Mouse (Mus musculus): Measurements from ENCODE around the gene Fam83e. TPM values are rescaled to one million over a fixed set of nuclear protein-coding genes. Genes with fewer than 3 reads are reported as not detected.

The Fam83e gene
- polyA plus RNA-seq, 1 experiment from 2014 or later, result 0.33 TPM

DNA sequence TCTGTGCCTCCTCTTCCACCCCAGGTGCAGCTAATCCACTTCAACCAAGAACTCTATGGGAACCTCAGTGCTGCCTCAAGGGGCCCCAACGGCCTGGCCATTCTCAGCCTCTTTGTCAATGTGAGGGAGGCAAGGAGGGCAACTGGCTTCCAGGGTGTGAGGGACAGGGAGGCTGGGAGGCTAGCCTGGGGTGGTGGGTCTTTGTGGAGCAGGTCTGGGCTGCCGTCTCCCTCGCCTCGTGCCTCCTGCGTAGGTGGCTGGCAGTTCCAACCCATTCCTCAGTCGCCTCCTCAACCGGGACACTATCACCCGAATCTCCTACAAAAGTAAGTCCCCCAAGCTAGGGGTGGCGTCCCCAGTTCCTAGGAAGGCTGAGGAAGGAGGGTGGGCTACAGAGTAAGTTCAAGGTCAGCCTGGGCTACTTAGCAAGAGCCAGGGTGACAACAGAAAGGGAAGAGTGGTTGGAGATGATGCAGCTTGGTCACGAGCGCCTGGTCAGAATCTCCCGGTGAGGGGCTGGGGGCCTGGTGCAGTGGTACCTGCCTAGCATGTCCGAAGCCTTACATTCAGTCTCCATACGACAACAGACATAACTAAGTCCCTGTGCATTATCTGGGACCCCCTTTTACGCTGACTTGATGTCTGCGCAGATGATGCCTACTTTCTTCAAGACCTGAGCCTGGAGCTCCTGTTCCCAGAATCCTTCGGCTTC, 18.0 kb upstream of the Fam83e start:
- H3K9ac ChIP-seq, result no peak overlapping the region
- H3K4me3 ChIP-seq (replicated peaks), result no peak overlapping the region
- peaks cover 52% of the 10 kb centered on the region for H3K27me3 ChIP-seq
- ATAC-seq (ENCODE audit: insufficient read depth), result no peak
- no peaks in the 10 kb centered on the region for H3K9me3 ChIP-seq (replicated peaks)
- H3K36me3 ChIP-seq (replicated peaks), result no peaks in the 10 kb centered on the region
- WGBS (ENCODE audit: insufficient replicate concordance), result 74% methylated on average over 17 of the region's 17 CpGs
- H3K27ac ChIP-seq (replicated peaks), result no peak overlapping the region
- H3K4me1 ChIP-seq (replicated peaks), result peaks cover 54% of the 10 kb centered on the region
- H3K4me2 ChIP-seq, result 0 out of 2 replicates have a peak overlapping the region, but pooled peaks have one; percentile 97

DNA sequence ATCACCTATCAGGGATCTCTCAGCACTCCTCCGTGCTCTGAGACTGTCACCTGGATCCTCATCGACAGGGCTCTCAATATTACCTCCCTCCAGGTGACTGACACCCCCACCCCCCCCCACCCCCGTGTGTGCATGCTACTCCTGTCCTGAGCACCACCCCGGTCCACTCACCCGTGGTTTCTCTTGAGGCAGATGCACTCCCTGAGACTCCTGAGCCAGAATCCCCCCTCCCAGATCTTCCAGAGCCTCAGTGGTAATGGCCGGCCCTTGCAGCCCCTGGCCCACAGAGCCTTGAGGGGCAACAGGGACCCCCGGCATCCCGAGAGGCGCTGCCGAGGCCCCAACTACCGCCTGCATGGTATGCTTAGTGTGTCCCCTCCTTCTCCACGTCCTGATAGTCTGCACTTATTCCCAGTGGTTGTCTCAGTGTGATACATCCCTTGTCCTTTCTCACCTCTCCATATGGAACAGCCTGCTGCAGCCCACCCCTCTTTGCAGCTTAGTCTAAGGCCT, 17.4 kb upstream of the Fam83e start:
- peaks cover 46% of the 10 kb centered on the region for H3K27me3 ChIP-seq
- H3K4me3 ChIP-seq (replicated peaks), result peak overlapping the region; percentile 65; the same call in 1 of the 2 replicates
- H3K36me3 ChIP-seq (replicated peaks), result no peaks in the 10 kb centered on the region
- peaks cover 60% of the 10 kb centered on the region for H3K4me1 ChIP-seq (replicated peaks)
- no peak overlapping the region; the same call in 1 of the 2 replicates for H3K9ac ChIP-seq
- H3K4me2 ChIP-seq, result peak overlapping the region; percentile 97
- ATAC-seq (ENCODE audit: insufficient read depth), result no peak
- no peaks in the 10 kb centered on the region for H3K9me3 ChIP-seq (replicated peaks)
- 0 out of 2 replicates have a peak overlapping the region, but pooled peaks have one; percentile 63 for H3K27ac ChIP-seq (replicated peaks)
- WGBS (ENCODE audit: insufficient replicate concordance), result 56% methylated on average over 12 of the region's 12 CpGs

DNA sequence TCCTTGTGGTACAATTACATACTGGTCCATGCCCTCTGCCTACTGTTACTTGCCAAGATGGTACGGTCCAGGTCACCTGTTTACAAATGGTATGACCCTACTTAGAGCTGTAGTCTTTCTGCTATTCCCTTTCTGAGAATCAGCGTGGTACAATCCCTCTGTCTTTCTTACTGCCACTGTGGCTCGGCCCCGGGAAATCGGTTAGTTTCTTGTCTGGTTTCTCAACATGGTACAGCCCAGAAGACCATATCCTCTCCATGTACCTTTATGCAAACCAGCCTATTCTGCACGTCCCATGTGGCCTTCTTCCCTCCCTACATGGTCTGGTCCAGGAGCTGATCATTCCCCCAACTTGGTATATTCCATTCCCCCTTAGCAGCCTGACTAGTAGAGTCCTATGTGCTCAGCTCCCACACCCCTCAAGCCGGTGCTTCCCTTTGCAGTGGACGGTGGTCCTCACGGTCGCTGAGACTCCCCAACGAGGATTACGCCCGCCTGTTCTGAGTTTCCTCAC, 16.9 kb upstream of the Fam83e start:
- Histone ChIP-seq H3K27ac (replicated peaks) (peak overlapping the region; percentile 63), H3K4me2 (peak overlapping the region; percentile 97), H3K9ac (no peak overlapping the region; the same call in 1 of the 2 replicates), H3K4me3 (replicated peaks) (peak overlapping the region; percentile 65), H3K4me1 (replicated peaks) (peaks cover 64% of the 10 kb centered on the region), H3K9me3 (replicated peaks) (no peaks in the 10 kb centered on the region), H3K27me3 (peaks cover 41% of the 10 kb centered on the region), H3K36me3 (replicated peaks) (no peaks in the 10 kb centered on the region)
- ATAC-seq (ENCODE audit: insufficient read depth), result peak; percentile 59
- under 1% methylated on average over 13 of the region's 13 CpGs for WGBS (ENCODE audit: insufficient replicate concordance)

DNA sequence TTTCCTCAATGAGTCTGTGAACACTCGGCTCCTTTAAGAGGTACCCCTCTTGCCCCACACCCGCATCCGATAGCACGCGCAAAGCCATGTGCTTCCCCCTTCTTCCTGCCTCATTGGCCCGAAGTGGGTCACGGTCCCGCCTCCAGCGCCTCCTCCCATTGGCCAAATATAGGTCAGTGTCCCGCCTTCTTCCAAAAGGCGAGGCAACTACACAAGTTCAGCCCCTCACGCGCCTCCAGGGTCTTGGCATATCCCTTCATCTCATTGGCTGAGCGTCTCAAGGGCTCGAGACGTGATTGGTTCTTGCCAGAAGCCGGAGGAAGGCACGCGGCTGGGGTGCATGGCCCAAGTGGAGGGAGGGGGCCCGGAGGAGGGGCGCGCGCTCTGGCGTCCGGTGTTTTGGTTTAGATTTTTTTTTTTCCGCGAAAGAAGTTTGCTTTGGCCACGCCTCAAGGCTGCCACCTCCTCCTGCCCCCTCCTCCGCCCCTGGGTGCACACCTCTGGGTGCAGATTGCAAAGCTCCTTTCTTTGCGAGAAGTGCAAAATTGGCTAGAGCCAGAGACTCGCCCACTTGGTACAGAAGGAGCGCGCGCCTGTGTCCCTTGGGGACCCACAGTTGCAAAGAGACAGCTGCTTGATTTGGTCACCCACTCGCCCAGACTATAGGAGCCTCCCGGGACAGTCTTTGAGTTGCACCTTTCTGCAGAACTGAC, 16.1 kb upstream of the Fam83e start, which contains the start of gene Dbp:
TSS of gene Dbp (plus strand) at position 359 of the 713 bp plus-strand sequence.
- no peaks in the 10 kb centered on the region for H3K36me3 ChIP-seq (replicated peaks)
- H3K4me2 ChIP-seq, result peak within 1 kb of the TSS; percentile 97
- H3K4me1 ChIP-seq (replicated peaks), result peaks cover 62% of the 10 kb centered on the region
- under 1% methylated on average over 36 of the region's 36 CpGs for WGBS (ENCODE audit: insufficient replicate concordance)
- peak within 1 kb of the TSS; percentile 63 for H3K27ac ChIP-seq (replicated peaks)
- peak within 1 kb of the TSS; percentile 65 for H3K4me3 ChIP-seq (replicated peaks)
- H3K9ac ChIP-seq, result peak within 1 kb of the TSS; percentile 25; the same call in 1 of the 2 replicates
- ATAC-seq (ENCODE audit: insufficient read depth), result peak; percentile 78
- H3K9me3 ChIP-seq (replicated peaks), result no peaks in the 10 kb centered on the region
- H3K27me3 ChIP-seq, result peaks cover 33% of the 10 kb centered on the region

DNA sequence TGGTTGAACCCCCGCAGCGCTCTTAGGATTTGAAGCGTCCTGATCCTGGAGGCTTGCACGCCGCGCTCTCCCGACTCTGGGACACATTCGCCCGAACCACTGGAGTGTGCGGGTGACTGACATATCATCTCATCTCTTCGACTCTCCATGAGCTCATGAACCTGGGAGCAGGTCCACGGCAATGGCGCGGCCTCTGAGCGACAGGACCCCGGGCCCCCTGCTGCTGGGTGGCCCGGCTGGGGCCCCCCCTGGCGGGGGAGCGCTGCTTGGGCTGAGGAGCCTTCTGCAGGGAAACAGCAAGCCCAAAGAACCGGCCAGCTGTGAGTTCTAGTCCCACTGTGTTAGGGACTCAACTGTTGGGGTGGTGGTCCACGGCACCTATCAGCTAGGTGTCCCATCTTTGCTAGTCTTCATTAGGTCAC, 15.6 kb upstream of the Fam83e start:
- Histone ChIP-seq H3K4me2 (peak overlapping the region; percentile 97), H3K9me3 (replicated peaks) (no peaks in the 10 kb centered on the region), H3K27me3 (peaks cover 27% of the 10 kb centered on the region), H3K4me3 (replicated peaks) (peak overlapping the region; percentile 65), H3K4me1 (replicated peaks) (peaks cover 58% of the 10 kb centered on the region), H3K9ac (peak overlapping the region; percentile 25; the same call in 1 of the 2 replicates), H3K36me3 (replicated peaks) (peaks cover 3% of the 10 kb centered on the region), H3K27ac (replicated peaks) (peak overlapping the region; percentile 45)
- under 1% methylated on average over 21 of the region's 21 CpGs for WGBS (ENCODE audit: insufficient replicate concordance)
- no peak for ATAC-seq (ENCODE audit: insufficient read depth)

DNA sequence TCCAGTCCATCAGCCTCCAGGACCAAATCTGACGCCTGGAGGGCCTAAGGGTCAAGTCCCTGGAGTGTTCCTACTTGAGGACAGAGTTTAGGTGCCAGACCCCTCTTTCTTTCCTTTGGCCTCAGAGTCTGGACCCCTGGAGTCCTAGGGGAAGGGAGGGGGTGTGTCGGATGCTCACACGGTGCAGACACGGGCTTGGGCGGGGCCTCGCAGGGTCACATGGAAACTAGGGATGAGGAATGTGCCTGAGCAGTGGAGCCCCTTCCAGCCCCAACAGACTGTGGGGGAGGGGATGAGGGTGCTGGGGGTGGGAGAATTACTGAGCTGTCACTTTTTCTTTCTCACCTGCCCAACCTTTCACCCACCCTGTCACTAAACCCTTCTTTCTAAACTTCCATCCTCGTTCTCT, 15.1 kb upstream of the Fam83e start:
- no peak for ATAC-seq (ENCODE audit: insufficient read depth)
- Histone ChIP-seq H3K27ac (replicated peaks) (no peak overlapping the region), H3K27me3 (peaks cover 23% of the 10 kb centered on the region), H3K36me3 (replicated peaks) (peaks cover 7% of the 10 kb centered on the region), H3K4me2 (peak overlapping the region; percentile 97), H3K4me1 (replicated peaks) (peaks cover 56% of the 10 kb centered on the region), H3K9ac (peak overlapping the region; percentile 64), H3K9me3 (replicated peaks) (no peaks in the 10 kb centered on the region), H3K4me3 (replicated peaks) (peak overlapping the region; percentile 65)
- WGBS (ENCODE audit: insufficient replicate concordance), result 4% methylated on average over 7 of the region's 7 CpGs

DNA sequence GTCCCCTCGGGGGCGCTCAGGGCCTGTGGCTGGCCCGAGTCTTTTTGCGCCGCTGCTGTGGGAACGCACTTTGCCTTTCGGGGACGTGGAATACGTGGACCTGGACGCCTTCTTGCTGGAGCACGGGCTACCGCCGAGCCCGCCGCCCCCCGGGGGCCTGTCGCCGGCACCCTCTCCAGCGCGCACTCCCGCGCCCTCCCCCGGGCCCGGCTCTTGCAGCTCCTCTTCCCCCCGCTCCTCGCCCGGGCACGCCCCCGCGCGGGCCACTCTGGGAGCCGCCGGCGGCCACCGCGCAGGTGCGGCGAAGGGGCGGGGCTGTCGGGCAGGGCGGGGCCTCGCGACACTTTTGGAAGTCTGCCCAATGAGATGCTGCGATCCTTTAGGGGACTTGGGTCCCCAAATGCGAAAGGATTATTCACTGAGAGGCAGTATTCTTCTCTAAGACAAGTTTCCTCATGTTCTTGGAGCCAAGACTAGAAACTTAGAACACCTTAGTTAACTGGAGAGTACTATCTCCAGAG, 14.2 kb upstream of the Fam83e start:
- Histone ChIP-seq H3K4me3 (replicated peaks) (peak overlapping the region; percentile 65), H3K4me2 (peak overlapping the region; percentile 97), H3K9ac (peak overlapping the region; percentile 64), H3K36me3 (replicated peaks) (peaks cover 16% of the 10 kb centered on the region), H3K4me1 (replicated peaks) (peaks cover 56% of the 10 kb centered on the region), H3K9me3 (replicated peaks) (no peaks in the 10 kb centered on the region), H3K27me3 (peaks cover 14% of the 10 kb centered on the region), H3K27ac (replicated peaks) (peak overlapping the region; percentile 71)
- WGBS (ENCODE audit: insufficient replicate concordance), result under 1% methylated on average over 42 of the region's 45 CpGs
- ATAC-seq (ENCODE audit: insufficient read depth), result 0 out of 2 replicates have a peak, but pooled peaks have one; percentile 8

DNA sequence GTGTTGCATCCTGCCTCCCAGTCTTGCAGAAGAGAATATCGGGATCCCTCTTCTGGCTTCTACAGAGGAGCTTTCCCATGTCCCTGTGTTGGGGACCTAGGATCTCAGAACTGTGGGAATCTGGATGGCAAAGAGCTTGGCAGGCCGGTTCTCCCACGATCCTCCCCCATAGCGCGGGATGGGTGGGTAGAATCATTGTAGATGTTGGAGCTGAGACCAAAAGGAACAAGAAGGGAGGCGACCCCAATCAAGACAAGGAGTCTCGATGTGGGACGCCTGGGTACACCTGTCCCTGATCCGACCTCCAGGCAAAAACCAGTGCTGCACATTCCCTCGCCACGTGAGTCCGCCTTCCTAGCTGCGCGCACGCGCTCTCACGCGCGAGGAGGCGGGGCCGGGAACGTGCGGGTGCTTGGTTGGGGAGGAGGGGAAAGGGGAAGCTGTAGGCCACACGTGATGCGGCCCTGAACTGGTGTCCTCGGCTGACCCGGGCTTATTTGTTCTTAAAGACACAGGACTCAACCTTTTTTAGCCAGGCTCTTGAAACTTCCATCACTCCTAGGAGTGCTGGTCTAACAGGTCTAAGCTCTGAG, 13.5 kb upstream of the Fam83e start:
- H3K9ac ChIP-seq, result peak overlapping the region; percentile 64; the same call in 1 of the 2 replicates
- H3K27me3 ChIP-seq, result peaks cover 9% of the 10 kb centered on the region
- H3K27ac ChIP-seq (replicated peaks), result peak overlapping the region; percentile 71
- peak overlapping the region; percentile 65 for H3K4me3 ChIP-seq (replicated peaks)
- H3K4me2 ChIP-seq, result peak overlapping the region; percentile 97
- H3K9me3 ChIP-seq (replicated peaks), result no peaks in the 10 kb centered on the region
- peaks cover 23% of the 10 kb centered on the region for H3K36me3 ChIP-seq (replicated peaks)
- H3K4me1 ChIP-seq (replicated peaks), result peaks cover 59% of the 10 kb centered on the region
- ATAC-seq (ENCODE audit: insufficient read depth), result peak; percentile 5; the same call in 1 of the 2 replicates
- WGBS (ENCODE audit: insufficient replicate concordance), result under 1% methylated on average over 27 of the region's 27 CpGs

DNA sequence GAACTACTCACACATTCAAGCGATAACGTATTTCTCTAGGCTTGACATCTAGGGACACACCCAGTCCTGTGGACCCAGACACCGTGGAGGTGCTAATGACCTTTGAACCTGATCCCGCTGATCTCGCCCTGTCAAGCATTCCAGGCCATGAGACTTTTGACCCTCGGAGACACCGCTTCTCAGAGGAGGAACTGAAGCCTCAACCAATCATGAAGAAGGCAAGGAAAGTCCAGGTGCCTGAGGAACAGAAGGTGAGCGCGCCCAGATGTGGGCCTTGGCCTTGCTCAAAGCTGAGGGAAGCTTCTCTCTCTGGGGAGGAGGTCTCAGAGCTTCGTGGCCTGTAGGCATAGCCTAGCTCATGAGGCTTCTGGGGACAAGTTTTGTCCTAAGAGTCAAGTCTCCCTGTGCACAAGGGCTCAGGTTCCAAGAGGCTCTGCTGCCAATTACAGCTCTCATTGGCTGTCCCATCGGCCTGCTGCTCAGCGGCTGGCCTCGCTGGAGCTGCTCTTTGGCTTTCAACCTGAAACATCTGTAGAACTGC, 12.7 kb upstream of the Fam83e start:
- H3K4me3 ChIP-seq (replicated peaks), result 0 out of 2 replicates have a peak overlapping the region, but pooled peaks have one; percentile 65
- H3K27ac ChIP-seq (replicated peaks), result 0 out of 2 replicates have a peak overlapping the region, but pooled peaks have one; percentile 6
- peak overlapping the region; percentile 97 for H3K4me2 ChIP-seq
- H3K4me1 ChIP-seq (replicated peaks), result peaks cover 67% of the 10 kb centered on the region
- 40% methylated on average over 13 of the region's 13 CpGs for WGBS (ENCODE audit: insufficient replicate concordance)
- H3K9ac ChIP-seq, result no peak overlapping the region
- no peaks in the 10 kb centered on the region for H3K9me3 ChIP-seq (replicated peaks)
- H3K27me3 ChIP-seq, result peaks cover 1% of the 10 kb centered on the region; the same call in 1 of the 2 replicates
- no peak for ATAC-seq (ENCODE audit: insufficient read depth)
- H3K36me3 ChIP-seq (replicated peaks), result peaks cover 32% of the 10 kb centered on the region

DNA sequence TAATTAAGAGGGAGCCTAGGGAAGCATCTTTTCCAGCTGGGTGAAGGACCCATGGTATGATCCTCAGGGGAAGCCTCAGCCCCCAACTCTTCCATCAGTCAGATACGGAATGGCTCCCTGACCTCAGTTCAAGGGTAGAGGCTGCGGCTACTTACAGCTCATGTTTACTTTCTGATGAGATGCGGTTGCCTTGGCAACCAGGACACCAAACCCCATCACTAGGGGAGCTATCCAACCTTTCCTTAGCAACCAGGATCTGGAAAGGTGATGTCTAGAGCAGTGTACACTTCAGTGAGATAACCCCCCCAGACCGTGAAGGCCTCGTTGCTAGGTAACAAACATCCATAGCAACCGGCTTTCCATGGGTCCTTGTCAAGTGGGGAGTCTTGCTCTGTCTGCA, 12.0 kb upstream of the Fam83e start:
- no peaks in the 10 kb centered on the region for H3K9me3 ChIP-seq (replicated peaks)
- H3K4me3 ChIP-seq (replicated peaks), result no peak overlapping the region
- 61% methylated on average over 6 of the region's 6 CpGs for whole genome bisulfite sequencing (ENCODE audit: insufficient replicate concordance)
- peaks cover 67% of the 10 kb centered on the region for H3K4me1 ChIP-seq (replicated peaks)
- no peak overlapping the region for H3K9ac ChIP-seq
- ATAC-seq (ENCODE audit: insufficient read depth), result no peak
- no peak overlapping the region for H3K27ac ChIP-seq (replicated peaks)
- H3K4me2 ChIP-seq, result no peak overlapping the region
- no peaks in the 10 kb centered on the region for H3K27me3 ChIP-seq
- peaks cover 37% of the 10 kb centered on the region for H3K36me3 ChIP-seq (replicated peaks)

All from liver, embryonic 15.5 days (tissue).